Mouse (Mus musculus): Measurements from ENCODE around the gene Gm9789. TPM values are rescaled to one million over a fixed set of nuclear protein-coding genes. Genes with fewer than 3 reads are reported as not detected.
"Not testable (repeated sequence)": the region's sequence is repeated elsewhere in the genome, so short reads cannot be mapped to it uniquely, and the experiment has no call there.

The Gm9789 gene
- polyA plus RNA-seq (2012; ENCODE audit: insufficient read depth, insufficient read length, missing spikeins) = not detected in 2 replicates

GRCm38 (mm10) chr16:89157652-89158051 is at the start of gene Gm9789:
TSS of gene Gm9789 (plus strand) at chr16:89157952.
- TF ChIP-seq CTCF (IDR thresholded peaks at IDR 0.05; ENCODE audit: low read depth, low read length) (no peak), POLR2A (IDR thresholded peaks at IDR 0.05; ENCODE audit: borderline replicate concordance, low read depth, low read length) (no peak)
- Histone ChIP-seq H3K27ac (ENCODE audit: insufficient read depth, low read depth, low read length) (no peak within 1 kb of the TSS), H3K4me3 (ENCODE audit: insufficient read depth, low read length) (no peak within 1 kb of the TSS), H3K4me1 (ENCODE audit: control insufficient read depth, insufficient read depth, low read length) (no peaks in the 10 kb centered on the region)

GRCm38 (mm10) chr16:89140551-89140950 is 17.2 kb upstream of the Gm9789 start, which contains the start of gene Gm6358:
TSS of gene Gm6358 (plus strand) at chr16:89140851.
- Histone ChIP-seq H3K4me1 (ENCODE audit: control insufficient read depth, insufficient read depth, low read length) (no peaks in the 10 kb centered on the region), H3K4me3 (ENCODE audit: insufficient read depth, low read length) (no peak within 1 kb of the TSS), H3K27ac (ENCODE audit: insufficient read depth, low read depth, low read length) (no peak within 1 kb of the TSS)
- TF ChIP-seq CTCF (IDR thresholded peaks at IDR 0.05; ENCODE audit: low read depth, low read length) (no peak), POLR2A (IDR thresholded peaks at IDR 0.05; ENCODE audit: borderline replicate concordance, low read depth, low read length) (no peak)

GRCm38 (mm10) chr16:89150786-89151185 is 7.0 kb upstream of the Gm9789 start, which contains the start of gene Gm10061:
TSS of gene Gm10061 (plus strand) at chr16:89151086.
- Histone ChIP-seq H3K4me1 (ENCODE audit: control insufficient read depth, insufficient read depth, low read length) (no peaks in the 10 kb centered on the region), H3K27ac (ENCODE audit: insufficient read depth, low read depth, low read length) (no peak within 1 kb of the TSS), H3K4me3 (ENCODE audit: insufficient read depth, low read length) (no peak within 1 kb of the TSS)
- TF ChIP-seq POLR2A (IDR thresholded peaks at IDR 0.05; ENCODE audit: borderline replicate concordance, low read depth, low read length) = no peak
- no peak for TF ChIP-seq CTCF (IDR thresholded peaks at IDR 0.05; ENCODE audit: low read depth, low read length)

GRCm38 (mm10) chr16:89169190-89169589 is 11.4 kb downstream of the Gm9789 start, which contains the start of gene Gm7735:
TSS of gene Gm7735 (plus strand) at chr16:89169490.
- not testable (repeated sequence) for H3K4me3 ChIP-seq (ENCODE audit: insufficient read depth, low read length); H3K4me1 ChIP-seq (ENCODE audit: control insufficient read depth, insufficient read depth, low read length); H3K27ac ChIP-seq (ENCODE audit: insufficient read depth, low read depth, low read length)

GRCm38 (mm10) chr16:89174435-89174834 is 16.7 kb downstream of the Gm9789 start, which contains the start of gene 1110057P08Rik:
TSS of gene 1110057P08Rik (plus strand) at chr16:89174735.
- no peak within 1 kb of the TSS for H3K27ac ChIP-seq (ENCODE audit: insufficient read depth, low read depth, low read length)
- TF ChIP-seq CTCF (IDR thresholded peaks at IDR 0.05; ENCODE audit: low read depth, low read length) (no peak), POLR2A (IDR thresholded peaks at IDR 0.05; ENCODE audit: borderline replicate concordance, low read depth, low read length) (no peak)
- H3K4me3 ChIP-seq (ENCODE audit: insufficient read depth, low read length) = no peak within 1 kb of the TSS

DNA sequence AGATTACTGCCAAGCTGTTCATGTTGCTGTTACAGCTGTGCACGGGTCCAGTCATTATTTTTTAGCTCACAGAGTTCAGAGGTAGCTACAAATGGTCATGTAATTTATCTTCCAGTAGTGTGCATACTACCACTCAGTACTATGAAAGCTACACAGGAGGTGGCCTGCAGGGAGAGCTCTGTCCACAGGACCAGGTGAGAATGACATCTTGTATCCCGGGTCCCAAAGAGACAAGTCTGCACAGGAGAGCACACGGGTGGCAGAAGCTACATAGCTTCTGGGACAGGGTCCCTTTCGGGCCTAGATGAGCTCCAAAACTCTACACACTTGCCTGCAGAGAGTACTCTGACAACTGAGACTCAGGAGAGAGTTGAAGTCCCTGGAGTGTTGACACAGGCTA is 30.9 kb downstream of the Gm9789 start:
- Histone ChIP-seq H3K4me1 (ENCODE audit: control insufficient read depth, insufficient read depth, low read length) (no peaks in the 10 kb centered on the region), H3K27ac (ENCODE audit: insufficient read depth, low read depth, low read length) (no peak overlapping the region), H3K4me3 (ENCODE audit: insufficient read depth, low read length) (no peak overlapping the region)
- TF ChIP-seq CTCF (IDR thresholded peaks at IDR 0.05; ENCODE audit: low read depth, low read length) = no peak
- no peak for TF ChIP-seq POLR2A (IDR thresholded peaks at IDR 0.05; ENCODE audit: borderline replicate concordance, low read depth, low read length)

More at GRCm38 (mm10) chr16:89174435-89174834, 16.7 kb downstream of the Gm9789 start, which contains the start of gene 1110057P08Rik:
- no peaks in the 10 kb centered on the region for H3K4me1 ChIP-seq (ENCODE audit: control insufficient read depth, insufficient read depth, low read length)

- H3K4me3 ChIP-seq (ENCODE audit: insufficient read depth, low read length) = no peak within 1 kb of the TSS
- TF ChIP-seq CTCF (IDR thresholded peaks at IDR 0.05; ENCODE audit: low read depth, low read length) (no peak), POLR2A (IDR thresholded peaks at IDR 0.05; ENCODE audit: borderline replicate concordance, low read depth, low read length) (no peak)
- H3K27ac ChIP-seq (ENCODE audit: insufficient read depth, low read depth, low read length) = no peak within 1 kb of the TSS
- H3K4me1 ChIP-seq (ENCODE audit: control insufficient read depth, insufficient read depth, low read length) = no peaks in the 10 kb centered on the region
Measured at GRCm38 (mm10) chr16:89205561-89205960, 47.8 kb downstream of the Gm9789 start, which contains the start of gene Krtap20-2. TSS of gene Krtap20-2 (plus strand) at chr16:89205861.

Other genes starting within 250 kb of the Gm9789 start
- not detected in 2 replicates for gene Krtap19-9b, start 225.7 kb upstream of the Gm9789 start, polyA plus RNA-seq (2012; ENCODE audit: insufficient read depth, insufficient read length, missing spikeins)
- not detected in 2 replicates for gene Krtap16-3, start 195.1 kb upstream of the Gm9789 start, polyA plus RNA-seq (2012; ENCODE audit: insufficient read depth, insufficient read length, missing spikeins)
- gene Krtap22-2, start 147.2 kb upstream of the Gm9789 start, polyA plus RNA-seq (2012; ENCODE audit: insufficient read depth, insufficient read length, missing spikeins) = not detected in 2 replicates
- not detected in 2 replicates for gene Gm10229, start 142.7 kb upstream of the Gm9789 start, polyA plus RNA-seq (2012; ENCODE audit: insufficient read depth, insufficient read length, missing spikeins)
- gene Krtap6-1, start 126.3 kb upstream of the Gm9789 start, polyA plus RNA-seq (2012; ENCODE audit: insufficient read depth, insufficient read length, missing spikeins) = not detected in 2 replicates
- gene Gm10228, start 116.5 kb upstream of the Gm9789 start, polyA plus RNA-seq (2012; ENCODE audit: insufficient read depth, insufficient read length, missing spikeins) = not detected in 2 replicates
- not detected in 2 replicates for gene Krtap6-5, start 110.1 kb upstream of the Gm9789 start, polyA plus RNA-seq (2012; ENCODE audit: insufficient read depth, insufficient read length, missing spikeins)
- gene 1110025L11Rik, start 94.0 kb upstream of the Gm9789 start, polyA plus RNA-seq (2012; ENCODE audit: insufficient read depth, insufficient read length, missing spikeins) = not detected in 2 replicates
- gene Krtap6-3, start 73.9 kb upstream of the Gm9789 start, polyA plus RNA-seq (2012; ENCODE audit: insufficient read depth, insufficient read length, missing spikeins) = not detected in 2 replicates
- not detected in 2 replicates for gene Gm6358, start 17.1 kb upstream of the Gm9789 start, polyA plus RNA-seq (2012; ENCODE audit: insufficient read depth, insufficient read length, missing spikeins)
- gene Gm10061, start 6.9 kb upstream of the Gm9789 start, polyA plus RNA-seq (2012; ENCODE audit: insufficient read depth, insufficient read length, missing spikeins) = not detected in 2 replicates
- not detected in 2 replicates for gene Gm7735, start 11.5 kb downstream of the Gm9789 start, polyA plus RNA-seq (2012; ENCODE audit: insufficient read depth, insufficient read length, missing spikeins)
- gene 1110057P08Rik, start 16.8 kb downstream of the Gm9789 start, polyA plus RNA-seq (2012; ENCODE audit: insufficient read depth, insufficient read length, missing spikeins) = not detected in 2 replicates
- gene Krtap20-2, start 47.9 kb downstream of the Gm9789 start, polyA plus RNA-seq (2012; ENCODE audit: insufficient read depth, insufficient read length, missing spikeins) = not detected in 2 replicates
- not detected in 2 replicates for gene Krtap21-1, start 245.9 kb downstream of the Gm9789 start, polyA plus RNA-seq (2012; ENCODE audit: insufficient read depth, insufficient read length, missing spikeins)